Mouse (Mus musculus): Measurements from ENCODE around the gene Tecr. TPM values are rescaled to one million over a fixed set of nuclear protein-coding genes. Genes with fewer than 3 reads are reported as not detected.
A peak's percentile ranks its signal among the peaks of the same experiment; 100 is the strongest.
"Not testable (repeated sequence)": the region's sequence is repeated elsewhere in the genome, so short reads cannot be mapped to it uniquely, and the experiment has no call there.

Gene Tecr
- polyA plus RNA-seq, 1 experiment from 2014 or later: 372 TPM

- peak; percentile 78 for ATAC-seq (replicated peaks; ENCODE audit: extremely low read depth, insufficient read depth, low FRiP score)
- WGBS: 0% methylated on average over 51 of the region's 51 CpGs
Measured at GRCm38 (mm10) chr8:83608398-83608829, 643 bp upstream of the Tecr start.

GRCm38 (mm10) chr8:83602650-83603029 is 5.1 kb downstream of the Tecr start:
- H3K27me3 ChIP-seq (ENCODE audit: control insufficient read depth, insufficient read depth, low read length): no peaks in the 10 kb centered on the region
- ATAC-seq (replicated peaks; ENCODE audit: extremely low read depth, insufficient read depth, low FRiP score): no peak
- no peaks in the 10 kb centered on the region for H3K9me3 ChIP-seq (replicated peaks; ENCODE audit: control insufficient read depth, low read length)
- peaks cover 17% of the 10 kb centered on the region; the same call in 1 of the 2 replicates for H3K4me1 ChIP-seq (ENCODE audit: control insufficient read depth, insufficient read depth, low read length)
- H3K9ac ChIP-seq (ENCODE audit: low read length): no peak overlapping the region
- H3K36me3 ChIP-seq (ENCODE audit: control insufficient read depth, insufficient read depth): no peaks in the 10 kb centered on the region
- 0 out of 2 replicates have a peak overlapping the region, but pooled peaks have one; percentile 16 for H3K27ac ChIP-seq (ENCODE audit: low read length)
- no peak overlapping the region for H3K4me3 ChIP-seq (ENCODE audit: low read length)
- 33% methylated on average over 2 of the region's 2 CpGs for WGBS
- no peak overlapping the region for H3K4me2 ChIP-seq (ENCODE audit: low read depth, low read length)

More at GRCm38 (mm10) chr8:83608398-83608829, 643 bp upstream of the Tecr start:
- Histone ChIP-seq H3K27ac (ENCODE audit: low read length) (peak overlapping the region; percentile 99), H3K4me2 (ENCODE audit: low read depth, low read length) (peak overlapping the region; percentile 95), H3K27me3 (ENCODE audit: control insufficient read depth, insufficient read depth, low read length) (no peaks in the 10 kb centered on the region), H3K4me3 (ENCODE audit: low read length) (peak overlapping the region; percentile 92), H3K9ac (ENCODE audit: low read length) (peak overlapping the region; percentile 97), H3K36me3 (ENCODE audit: control insufficient read depth, insufficient read depth) (peaks cover 29% of the 10 kb centered on the region), H3K9me3 (replicated peaks; ENCODE audit: control insufficient read depth, low read length) (no peaks in the 10 kb centered on the region), H3K4me1 (ENCODE audit: control insufficient read depth, insufficient read depth, low read length) (peaks cover 20% of the 10 kb centered on the region)

GRCm38 (mm10) chr8:83599814-83600213 is 8.0 kb downstream of the Tecr start:
- Histone ChIP-seq H3K27me3 (ENCODE audit: control insufficient read depth, insufficient read depth, low read length) (no peaks in the 10 kb centered on the region), H3K4me2 (ENCODE audit: low read depth, low read length) (no peak overlapping the region), H3K27ac (ENCODE audit: low read length) (no peak overlapping the region), H3K9me3 (replicated peaks; ENCODE audit: control insufficient read depth, low read length) (no peaks in the 10 kb centered on the region), H3K4me3 (ENCODE audit: low read length) (no peak overlapping the region), H3K36me3 (ENCODE audit: control insufficient read depth, insufficient read depth) (no peaks in the 10 kb centered on the region), H3K9ac (ENCODE audit: low read length) (no peak overlapping the region), H3K4me1 (ENCODE audit: control insufficient read depth, insufficient read depth, low read length) (peaks cover 13% of the 10 kb centered on the region; the same call in 1 of the 2 replicates)
- no peak for ATAC-seq (replicated peaks; ENCODE audit: extremely low read depth, insufficient read depth, low FRiP score)

GRCm38 (mm10) chr8:83598146-83598545 is 9.6 kb downstream of the Tecr start:
- WGBS: 16% methylated on average over 1 of the region's 1 CpGs
- no peak overlapping the region for H3K9ac ChIP-seq (ENCODE audit: low read length)
- no peak for ATAC-seq (replicated peaks; ENCODE audit: extremely low read depth, insufficient read depth, low FRiP score)

GRCm38 (mm10) chr8:83596369-83596768 is 11.4 kb downstream of the Tecr start:
- Histone ChIP-seq H3K36me3 (ENCODE audit: control insufficient read depth, insufficient read depth) (no peaks in the 10 kb centered on the region; the same call in 1 of the 2 replicates), H3K4me3 (ENCODE audit: low read length) (no peak overlapping the region), H3K9ac (ENCODE audit: low read length) (no peak overlapping the region), H3K27me3 (ENCODE audit: control insufficient read depth, insufficient read depth, low read length) (no peaks in the 10 kb centered on the region), H3K4me1 (ENCODE audit: control insufficient read depth, insufficient read depth, low read length) (peaks cover 22% of the 10 kb centered on the region), H3K9me3 (replicated peaks; ENCODE audit: control insufficient read depth, low read length) (no peaks in the 10 kb centered on the region), H3K27ac (ENCODE audit: low read length) (no peak overlapping the region), H3K4me2 (ENCODE audit: low read depth, low read length) (no peak overlapping the region)
- WGBS: 29% methylated on average over 3 of the region's 3 CpGs
- no peak for ATAC-seq (replicated peaks; ENCODE audit: extremely low read depth, insufficient read depth, low FRiP score)

More at GRCm38 (mm10) chr8:83598146-83598545, 9.6 kb downstream of the Tecr start:
- no peaks in the 10 kb centered on the region for H3K9me3 ChIP-seq (replicated peaks; ENCODE audit: control insufficient read depth, low read length)
- H3K27ac ChIP-seq (ENCODE audit: low read length): no peak overlapping the region
- no peak overlapping the region for H3K4me3 ChIP-seq (ENCODE audit: low read length)
- no peaks in the 10 kb centered on the region for H3K27me3 ChIP-seq (ENCODE audit: control insufficient read depth, insufficient read depth, low read length)
- H3K36me3 ChIP-seq (ENCODE audit: control insufficient read depth, insufficient read depth): no peaks in the 10 kb centered on the region
- H3K4me1 ChIP-seq (ENCODE audit: control insufficient read depth, insufficient read depth, low read length): peaks cover 17% of the 10 kb centered on the region
- no peak overlapping the region for H3K4me2 ChIP-seq (ENCODE audit: low read depth, low read length)

- H3K27me3 ChIP-seq (ENCODE audit: control insufficient read depth, insufficient read depth, low read length); ATAC-seq (replicated peaks; ENCODE audit: extremely low read depth, insufficient read depth, low FRiP score); H3K36me3 ChIP-seq (ENCODE audit: control insufficient read depth, insufficient read depth); H3K9me3 ChIP-seq (replicated peaks; ENCODE audit: control insufficient read depth, low read length): not testable (repeated sequence)
- Histone ChIP-seq H3K4me1 (ENCODE audit: control insufficient read depth, insufficient read depth, low read length) (peaks cover 22% of the 10 kb centered on the region), H3K27ac (ENCODE audit: low read length) (peak overlapping the region; percentile 90), H3K4me2 (ENCODE audit: low read depth, low read length) (peak overlapping the region; percentile 84), H3K4me3 (ENCODE audit: low read length) (peak overlapping the region; percentile 66), H3K9ac (ENCODE audit: low read length) (peak overlapping the region; percentile 77)
- 45% methylated on average over 3 of the region's 3 CpGs for WGBS
Measured at GRCm38 (mm10) chr8:83595050-83595345, 12.8 kb downstream of the Tecr start.

- Histone ChIP-seq H3K4me3 (ENCODE audit: low read length) (peak overlapping the region; percentile 66), H3K27me3 (ENCODE audit: control insufficient read depth, insufficient read depth, low read length) (no peaks in the 10 kb centered on the region), H3K36me3 (ENCODE audit: control insufficient read depth, insufficient read depth) (no peaks in the 10 kb centered on the region; the same call in 1 of the 2 replicates), H3K9me3 (replicated peaks; ENCODE audit: control insufficient read depth, low read length) (no peaks in the 10 kb centered on the region), H3K4me1 (ENCODE audit: control insufficient read depth, insufficient read depth, low read length) (peaks cover 27% of the 10 kb centered on the region), H3K9ac (ENCODE audit: low read length) (peak overlapping the region; percentile 86), H3K4me2 (ENCODE audit: low read depth, low read length) (peak overlapping the region; percentile 95), H3K27ac (ENCODE audit: low read length) (peak overlapping the region; percentile 90)
- whole genome bisulfite sequencing: under 1% methylated on average over 43 of the region's 43 CpGs
- peak; percentile 99 for ATAC-seq (replicated peaks; ENCODE audit: extremely low read depth, insufficient read depth, low FRiP score)
Measured at GRCm38 (mm10) chr8:83594167-83595049, 13.4 kb downstream of the Tecr start.

- peak overlapping the region; percentile 66 for H3K4me3 ChIP-seq (ENCODE audit: low read length)
- WGBS: 5% methylated on average over 22 of the region's 22 CpGs
- 0 out of 2 replicates have a peak, but pooled peaks have one; percentile 2 for ATAC-seq (replicated peaks; ENCODE audit: extremely low read depth, insufficient read depth, low FRiP score)
Measured at GRCm38 (mm10) chr8:83593325-83594166, 14.2 kb downstream of the Tecr start.

More at GRCm38 (mm10) chr8:83593325-83594166, 14.2 kb downstream of the Tecr start:
- H3K36me3 ChIP-seq (ENCODE audit: control insufficient read depth, insufficient read depth): peaks cover 5% of the 10 kb centered on the region; the same call in 1 of the 2 replicates
- H3K27ac ChIP-seq (ENCODE audit: low read length): peak overlapping the region; percentile 89
- no peaks in the 10 kb centered on the region for H3K9me3 ChIP-seq (replicated peaks; ENCODE audit: control insufficient read depth, low read length)
- peak overlapping the region; percentile 86 for H3K9ac ChIP-seq (ENCODE audit: low read length)
- H3K4me1 ChIP-seq (ENCODE audit: control insufficient read depth, insufficient read depth, low read length): peaks cover 33% of the 10 kb centered on the region
- H3K4me2 ChIP-seq (ENCODE audit: low read depth, low read length): peak overlapping the region; percentile 95
- H3K27me3 ChIP-seq (ENCODE audit: control insufficient read depth, insufficient read depth, low read length): no peaks in the 10 kb centered on the region
